26 mouse cellular contexts compared by ENCODE assay signal in the genomic region with DNA sequence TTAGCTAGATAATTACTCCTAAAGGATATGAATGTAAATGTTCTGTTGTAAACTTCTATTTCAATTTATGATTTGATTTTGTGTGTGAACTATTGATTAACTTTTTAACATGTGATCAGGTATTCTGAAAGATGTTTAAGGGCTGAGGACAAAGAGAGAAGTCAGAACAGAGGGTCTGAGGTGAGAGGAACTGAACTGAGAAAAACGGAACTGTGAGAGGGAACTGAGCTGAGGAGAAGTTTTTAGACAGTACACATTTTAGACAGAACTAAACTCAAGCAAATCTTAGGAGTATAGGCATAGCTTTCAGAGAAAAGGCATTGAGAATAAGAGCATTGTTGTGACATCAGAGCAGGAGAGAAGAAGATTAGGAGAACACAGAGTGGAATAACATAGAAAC. TPM values are rescaled to one million over a fixed set of nuclear protein-coding genes. Genes with fewer than 3 reads are reported as not detected.
DNase-seq lines count a peak whose midpoint lies in the region; ATAC-seq and TF ChIP-seq lines count a peak whose summit lies in the region.
"Had no signal": no experiment of that assay in that cellular context is flagged by ENCODE, and none has a peak within 500 bp of the region (broad histone marks: within the 10 kb centered on the region; RNA-seq: fewer than 3 reads in every experiment).

No protein-coding gene starts in this region.

- no peak for TF ChIP-seq POLR2A in MEL (IDR thresholded peaks at IDR 0.05; ENCODE audit: control insufficient read depth in 1 of 2, insufficient read depth in 1 of 2, low read depth in 1 of 2, low read length in 2 of 2, poor library complexity in 1 of 2)

- no peak for TF ChIP-seq EP300 in MEL (IDR thresholded peaks at IDR 0.05; ENCODE audit: low read depth in 1 of 2, low read length in 2 of 2)

- H3K4me2 ChIP-seq in forebrain, embryonic 11.5 days (ENCODE audit: low read depth, low read length, severe bottlenecking), result no peak overlapping the region
- H3K4me2 ChIP-seq: embryonic facial prominence, embryonic 12.5 days; forebrain, embryonic 12.5 days had no signal

- no peaks in the 10 kb centered on the region for H3K79me2 ChIP-seq in MEL (ENCODE audit: control insufficient read depth, insufficient read depth, low read length, poor library complexity)

- TF ChIP-seq RAD21 in MEL (IDR thresholded peaks at IDR 0.05; ENCODE audit: low read depth, low read length), result no peak

- H3K4me3 ChIP-seq in MEL (ENCODE audit: control insufficient read depth in 1 of 2, insufficient read depth in 1 of 2, low read depth in 2 of 2, low read length in 2 of 2), result no peak overlapping the region
- H3K4me3 ChIP-seq in forebrain, embryonic 11.5 days (ENCODE audit: low read depth, low read length), result no peak overlapping the region
- H3K4me3 ChIP-seq: embryonic facial prominence, embryonic 10.5 days; embryonic facial prominence, embryonic 12.5 days; forebrain, embryonic 12.5 days had no signal

- H3K4me1 ChIP-seq in MEL (ENCODE audit: control insufficient read depth in 1 of 2, insufficient read depth in 2 of 2, low read length in 2 of 2), result no peaks in the 10 kb centered on the region
- H3K4me1 ChIP-seq in forebrain, embryonic 11.5 days (replicated peaks; ENCODE audit: control insufficient read depth, insufficient read depth, low read length), result no peaks in the 10 kb centered on the region
- H3K4me1 ChIP-seq: embryonic facial prominence, embryonic 10.5 days; embryonic facial prominence, embryonic 12.5 days; forebrain, embryonic 12.5 days had no signal

- no peaks in the 10 kb centered on the region for H3K9me3 ChIP-seq in MEL (replicated peaks; ENCODE audit: insufficient read depth, low read length)
- no peaks in the 10 kb centered on the region for H3K9me3 ChIP-seq in forebrain, embryonic 11.5 days (ENCODE audit: control insufficient read depth, low read length)
- H3K9me3 ChIP-seq: embryonic facial prominence, embryonic 10.5 days; embryonic facial prominence, embryonic 12.5 days; forebrain, embryonic 12.5 days; G1E had no signal

- no peaks in the 10 kb centered on the region for H3K27me3 ChIP-seq in MEL (ENCODE audit: control insufficient read depth in 1 of 2, insufficient read depth in 2 of 2, low read length in 2 of 2)
- H3K27me3 ChIP-seq in splenic B cell, adult 2 months (ENCODE audit: control insufficient read depth, insufficient read depth, low read length, poor library complexity, severe bottlenecking), result no peaks in the 10 kb centered on the region
- no peaks in the 10 kb centered on the region for H3K27me3 ChIP-seq in forebrain, embryonic 11.5 days (ENCODE audit: control insufficient read depth, insufficient read depth, low read length)
- H3K27me3 ChIP-seq: embryonic facial prominence, embryonic 12.5 days; forebrain, embryonic 12.5 days had no signal

- H3K9ac ChIP-seq in MEL (ENCODE audit: control insufficient read depth, low read depth, low read length, poor library complexity, severe bottlenecking), result no peak overlapping the region
- no peak overlapping the region for H3K9ac ChIP-seq in forebrain, embryonic 11.5 days (ENCODE audit: low read length)
- H3K9ac ChIP-seq: embryonic facial prominence, embryonic 12.5 days; forebrain, embryonic 12.5 days had no signal

- H3K27ac ChIP-seq in MEL (ENCODE audit: control insufficient read depth, low read depth, low read length), result no peak overlapping the region
- H3K27ac ChIP-seq in forebrain, embryonic 11.5 days (ENCODE audit: low read depth, low read length), result no peak overlapping the region
- H3K27ac ChIP-seq: embryonic facial prominence, embryonic 10.5 days; embryonic facial prominence, embryonic 12.5 days; forebrain, embryonic 12.5 days had no signal

- H3K36me3 ChIP-seq in MEL (ENCODE audit: control insufficient read depth in 1 of 2, insufficient read depth in 2 of 2, low read length in 2 of 2), result no peaks in the 10 kb centered on the region
- no peaks in the 10 kb centered on the region for H3K36me3 ChIP-seq in splenic B cell, adult 2 months (ENCODE audit: control insufficient read depth, insufficient read depth, low read length, poor library complexity, severe bottlenecking)
- no peaks in the 10 kb centered on the region for H3K36me3 ChIP-seq in forebrain, embryonic 11.5 days (ENCODE audit: control insufficient read depth, insufficient read depth, low read length)
- H3K36me3 ChIP-seq: embryonic facial prominence, embryonic 10.5 days; embryonic facial prominence, embryonic 12.5 days; forebrain, embryonic 12.5 days; G1E had no signal

- DNase-seq in MEL (ENCODE audit: low read depth, low spot score), result peak; percentile 33
- DNase-seq in splenic B cell, adult 2 months (ENCODE audit: low read depth, low spot score), result peak; percentile 6
- no peak for DNase-seq in forebrain, embryonic 11.5 days (ENCODE audit: low spot score)
- DNase-seq in layer of hippocampus, adult 9-10 months (ENCODE audit: low spot score), result no peak
- DNase-seq in adrenal gland, postnatal 4 days (ENCODE audit: low spot score in 2 of 2), result no peak
- DNase-seq: adrenal gland, adult 2 months; adrenal gland, postnatal 10 days; adrenal gland, postnatal 36 days; cerebellum, adult 11 months; cerebellum, adult 18-20 months; cerebellum, adult 8-10 months; cerebellum, adult 9-11 months; cerebellum, postnatal 14 days; cerebellum, postnatal 36 days had no signal

- 55% methylated on average over 1 of the region's 1 CpGs for WGBS in forebrain, embryonic 11.5 days

- ATAC-seq in megakaryocyte, adult 5-6 weeks (ENCODE audit: poor library complexity, severe bottlenecking), result peak; percentile 69
- ATAC-seq in forebrain, embryonic 11.5 days (replicated peaks; ENCODE audit: low FRiP score), result no peak
- ATAC-seq: forebrain, embryonic 14.5 days; forebrain, embryonic 16.5 days had no signal

- no peak for TF ChIP-seq CTCF in MEL (IDR thresholded peaks at IDR 0.05 in 2 of 3, conservative IDR thresholded peaks at IDR 0.05 in 1 of 3; ENCODE audit: control insufficient read depth in 1 of 3, insufficient read depth in 1 of 3, low read depth in 2 of 3, low read length in 3 of 3, poor library complexity in 1 of 3, severe bottlenecking in 1 of 3)

TF ChIP-seq in MEL, 35 proteins besides CTCF, POLR2A, EP300 and RAD21:
- no peak for TF ChIP-seq ZNF384 (IDR thresholded peaks at IDR 0.05; ENCODE audit: low read depth, low read length)
- TF ChIP-seq ZMIZ1 (IDR thresholded peaks at IDR 0.05; ENCODE audit: low read depth, low read length), result no peak

RNA-seq across cellular contexts. Expression of a gene that starts 7.8 kb away (rescaled TPM):
- total RNA-seq in MEL (2012; rRNA removed), result not detected in 2 replicates
- not detected for polyA plus RNA-seq in MEL (2012; ENCODE audit: insufficient read depth in 1 of 2, insufficient read length in 2 of 2, low read depth in 1 of 2, low replicate concordance in 2 of 2, missing spikeins in 1 of 2)
- total RNA-seq in megakaryocyte, adult 5-6 weeks (2015), result not detected in 2 replicates
- not detected in 2 replicates for total RNA-seq in megakaryocyte, adult 5-6 weeks (2017)
- polyA plus RNA-seq in forebrain, embryonic 11.5 days (2014; fragmentation: Nextera tagmentation; extraction: Ambion mirVana), result not detected in 2 replicates
- not detected for total RNA-seq in adrenal gland, postnatal 4 days (2021)
- total RNA-seq: adrenal gland, adult 2 months; adrenal gland, postnatal 10 days; adrenal gland, postnatal 36 days had no signal
- polyA plus RNA-seq: adrenal gland, adult 2 months; brain, embryonic 14.5 days; C2C12; cortical plate, adult 2 months; embryonic facial prominence, embryonic 10.5 days; embryonic facial prominence, embryonic 12.5 days; forebrain, embryonic 12.5 days; forebrain, embryonic 14.5 days; forebrain, embryonic 16.5 days; frontal cortex, adult 2 months; G1E had no signal

RNA-seq across cellular contexts. Expression of a gene that starts 10.3 kb away (rescaled TPM):
- total RNA-seq in MEL (2012; rRNA removed), result 0.23 TPM in 1 of 2 replicates, not detected in the other
- polyA plus RNA-seq in MEL (2012; ENCODE audit: insufficient read depth in 1 of 2, insufficient read length in 2 of 2, low read depth in 1 of 2, low replicate concordance in 2 of 2, missing spikeins in 1 of 2), result under 1 TPM in 1 of 2 experiments, not detected in 1; 0.11 TPM
- not detected in 2 replicates for total RNA-seq in megakaryocyte, adult 5-6 weeks (2015)
- total RNA-seq in megakaryocyte, adult 5-6 weeks (2017), result not detected in 2 replicates
- not detected in 2 replicates for polyA plus RNA-seq in forebrain, embryonic 11.5 days (2014; fragmentation: Nextera tagmentation; extraction: Ambion mirVana)
- not detected for total RNA-seq in adrenal gland, postnatal 4 days (2021)
- total RNA-seq: adrenal gland, adult 2 months; adrenal gland, postnatal 10 days; adrenal gland, postnatal 36 days had no signal
- polyA plus RNA-seq: adrenal gland, adult 2 months; brain, embryonic 14.5 days; C2C12; cortical plate, adult 2 months; embryonic facial prominence, embryonic 10.5 days; embryonic facial prominence, embryonic 12.5 days; forebrain, embryonic 12.5 days; forebrain, embryonic 14.5 days; forebrain, embryonic 16.5 days; frontal cortex, adult 2 months; G1E had no signal

RNA-seq across cellular contexts. Expression of a gene that starts 43.3 kb away (rescaled TPM):
- not detected in 2 replicates for total RNA-seq in MEL (2012; rRNA removed)
- polyA plus RNA-seq in MEL (2012; ENCODE audit: insufficient read depth in 1 of 2, insufficient read length in 2 of 2, low read depth in 1 of 2, low replicate concordance in 2 of 2, missing spikeins in 1 of 2), result not detected
- not detected in 2 replicates for total RNA-seq in megakaryocyte, adult 5-6 weeks (2015)
- not detected in 2 replicates for total RNA-seq in megakaryocyte, adult 5-6 weeks (2017)
- not detected in 2 replicates for polyA plus RNA-seq in forebrain, embryonic 11.5 days (2014; fragmentation: Nextera tagmentation; extraction: Ambion mirVana)
- not detected for total RNA-seq in adrenal gland, postnatal 4 days (2021)
- total RNA-seq: adrenal gland, adult 2 months; adrenal gland, postnatal 10 days; adrenal gland, postnatal 36 days; G1E had no signal
- polyA plus RNA-seq: adrenal gland, adult 2 months; brain, embryonic 14.5 days; C2C12; cortical plate, adult 2 months; embryonic facial prominence, embryonic 10.5 days; embryonic facial prominence, embryonic 12.5 days; embryonic facial prominence, embryonic 14.5 days; forebrain, embryonic 12.5 days; forebrain, embryonic 14.5 days; forebrain, embryonic 16.5 days; frontal cortex, adult 2 months; G1E had no signal

Comparison
In these comparisons a context has a peak if more than half of its experiments do, and no peak if none do; other contexts are left out.
1. DNase-seq: peak in MEL (single experiment) and splenic B cell, adult 2 months (single experiment); none in forebrain, embryonic 11.5 days (single experiment), layer of hippocampus, adult 9-10 months (single experiment) and adrenal gland, postnatal 4 days (0 of 2).